Mouse (Mus musculus): ENCODE results near the gene Akap2.

- TF ChIP-seq CTCF (IDR thresholded peaks at IDR 0.05; ENCODE audit: low read depth, low read length) (no peak), POLR2AphosphoS5 (IDR thresholded peaks at IDR 0.05; ENCODE audit: insufficient replicate concordance, low read depth, low read length) (no peak), GATA2 (IDR thresholded peaks at IDR 0.05; ENCODE audit: borderline replicate concordance, low read depth, low read length) (no peak), GATA1 (IDR thresholded peaks at IDR 0.05; ENCODE audit: borderline replicate concordance, low read length) (no peak)
These were observed 18.0 kb downstream of the Akap2 start for GRCm38 (mm10) chr4:57735426-57735825.
